Mouse (Mus musculus) hindbrain, embryonic 15.5 days (tissue): Measurements from ENCODE around the gene Csmd2. TPM values are rescaled to one million over a fixed set of nuclear protein-coding genes. Genes with fewer than 3 reads are reported as not detected.

Experiments
- ATAC-seq: fragments of 200-750 bp; cut with Nextera tagmentation; 2 replicates; pipeline ENCODE4 v1.8.0; 2017; ENCODE audit warnings: low read depth, moderate number of reproducible peaks, moderate TSS enrichment; ENCODE audit not compliant: low FRiP score
- H3K27ac ChIP-seq: fragments of 300-500 bp; sonication (generic); replicated peaks from 2 replicates; pipeline ENCODE4 v1.5.1; 2015; ENCODE audit warnings: mild to moderate bottlenecking, inconsistent platforms
- H3K27me3 ChIP-seq: fragments of 300-500 bp; sonication (generic); 2 replicates; pipeline ENCODE4 v1.6.1; 2015; ENCODE audit warnings: control low read depth, inconsistent platforms
- H3K36me3 ChIP-seq: fragments of 300-500 bp; sonication (generic); 2 replicates; pipeline ENCODE4 v1.6.1; 2015; ENCODE audit warnings: control low read depth, inconsistent platforms
- H3K4me1 ChIP-seq: fragments of 300-500 bp; sonication (generic); replicated peaks from 2 replicates; pipeline ENCODE4 v1.6.1; 2015; ENCODE audit warnings: control low read depth, inconsistent platforms
- H3K4me2 ChIP-seq: fragments of 300-500 bp; sonication (generic); 2 replicates; pipeline ENCODE4 v1.6.1; 2015; ENCODE audit warnings: moderate library complexity, mild to moderate bottlenecking, inconsistent platforms
- H3K4me3 ChIP-seq: fragments of 300-500 bp; sonication (generic); 2 replicates; pipeline ENCODE4 v1.5.1; 2015; ENCODE audit warnings: mild to moderate bottlenecking, inconsistent platforms
- H3K9ac ChIP-seq: fragments of 300-500 bp; sonication (generic); 2 replicates; pipeline ENCODE4 v1.6.1; 2015; ENCODE audit warnings: inconsistent platforms
- H3K9me3 ChIP-seq: fragments of 300-500 bp; sonication (generic); 2 replicates; pipeline ENCODE4 v1.6.1; 2016; ENCODE audit warnings: control low read depth, inconsistent platforms
- WGBS: fragments of 180-500 bp; shearing (Covaris S2); methylation state at CpG from one replicate; pipeline ENCODE4 v1.1.7; 2015; 5-methylcytosine and 5-hydroxymethylcytosine counted together
- polyA plus RNA-seq: library from polyadenylated mRNA; unstranded; fragments of >200 nt; fragmentation: Nextera tagmentation; extraction: Ambion mirVana; gene quantifications from 2 replicates; pipeline ENCODE4 v1.2.1, GENCODE M21; 2015

Gene Csmd2
- polyA plus RNA-seq, 1 experiment from 2014 or later, result 13.0 TPM

DNA sequence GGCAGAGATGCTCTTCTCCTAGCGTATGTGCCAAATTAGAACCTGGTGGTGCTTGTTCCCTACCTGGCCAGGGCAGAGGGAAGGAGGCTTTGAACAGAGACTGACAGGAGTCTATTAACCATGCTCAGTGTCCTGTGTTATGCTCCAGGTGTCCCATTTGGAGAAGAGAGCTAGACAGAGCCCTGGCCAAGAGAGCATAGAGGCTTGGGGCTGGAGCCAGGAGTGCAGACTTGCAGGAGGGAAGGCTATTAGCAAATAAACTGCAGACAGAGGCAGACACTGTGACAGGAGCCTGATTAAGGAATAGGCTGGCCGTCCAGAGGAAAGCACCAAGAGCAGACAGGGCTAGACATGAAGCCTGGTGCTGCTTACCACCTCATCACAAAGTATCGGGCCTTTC is 164.4 kb downstream of the Csmd2 start:
- Histone ChIP-seq H3K9me3 (no peaks in the 10 kb centered on the region), H3K4me1 (peaks cover 36% of the 10 kb centered on the region), H3K27me3 (no peaks in the 10 kb centered on the region), H3K4me2 (no peak overlapping the region), H3K4me3 (no peak overlapping the region), H3K27ac (peak overlapping the region; percentile 18; the same call in 1 of the 2 replicates), H3K36me3 (no peaks in the 10 kb centered on the region), H3K9ac (no peak overlapping the region)
- WGBS, result 58% methylated on average over 3 of the region's 3 CpGs
- peak; percentile 24; the same call in 1 of the 2 replicates for ATAC-seq

GRCm38 (mm10) chr4:128153144-128153543 is 165.5 kb downstream of the Csmd2 start:
- Histone ChIP-seq H3K4me2 (no peak overlapping the region), H3K9ac (no peak overlapping the region), H3K36me3 (no peaks in the 10 kb centered on the region), H3K27me3 (no peaks in the 10 kb centered on the region), H3K4me1 (peaks cover 36% of the 10 kb centered on the region), H3K27ac (no peak overlapping the region; the same call in 1 of the 2 replicates), H3K4me3 (no peak overlapping the region), H3K9me3 (no peaks in the 10 kb centered on the region)
- peak; percentile 40; the same call in 1 of the 2 replicates for ATAC-seq
- WGBS, result 75% methylated on average over 4 of the region's 4 CpGs

DNA sequence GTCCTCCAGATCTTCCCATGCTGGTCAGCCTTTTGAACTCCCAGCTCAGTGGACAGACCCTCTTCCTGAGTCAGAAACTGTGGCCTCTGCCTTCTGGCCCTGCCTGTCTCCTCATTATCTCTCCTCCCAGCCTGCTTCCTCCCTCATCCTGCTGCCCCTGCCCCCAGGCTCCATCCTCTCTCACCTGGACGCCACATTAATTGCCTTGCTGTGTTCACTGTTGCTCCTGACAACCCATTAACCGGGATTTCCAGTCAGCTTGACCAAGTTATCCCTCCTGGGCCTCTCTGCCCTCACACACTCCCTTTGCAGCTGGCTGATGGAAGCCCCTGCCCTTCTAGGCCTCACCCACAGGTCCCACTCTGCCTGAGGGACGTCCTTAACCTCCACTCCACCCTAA is 167.6 kb downstream of the Csmd2 start:
- no peaks in the 10 kb centered on the region for H3K36me3 ChIP-seq
- no peaks in the 10 kb centered on the region for H3K9me3 ChIP-seq
- H3K27ac ChIP-seq, result no peak overlapping the region
- H3K4me3 ChIP-seq, result no peak overlapping the region
- H3K4me2 ChIP-seq, result no peak overlapping the region
- H3K9ac ChIP-seq, result no peak overlapping the region
- no peak for ATAC-seq
- H3K27me3 ChIP-seq, result no peaks in the 10 kb centered on the region
- H3K4me1 ChIP-seq, result peaks cover 36% of the 10 kb centered on the region
- 29% methylated on average over 3 of the region's 3 CpGs for WGBS

DNA sequence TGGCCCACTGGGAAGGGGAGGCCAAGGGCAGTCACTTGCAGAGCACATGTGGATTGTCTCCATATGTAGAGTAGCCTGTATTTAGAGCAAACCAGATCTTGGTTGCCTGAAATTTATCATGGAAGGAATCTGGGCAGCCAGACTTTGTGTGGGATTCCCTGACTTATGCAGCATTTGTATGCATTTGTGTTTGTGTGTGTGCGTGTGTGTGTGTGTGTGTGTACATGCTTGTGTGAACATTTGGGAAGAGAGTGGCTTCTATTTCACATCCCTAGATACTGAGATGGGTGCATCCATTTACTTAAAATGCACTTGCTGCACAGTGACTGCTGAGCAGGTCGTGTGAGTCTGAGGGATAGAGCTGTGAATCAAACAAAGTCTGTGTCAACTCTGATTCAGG is 173.0 kb downstream of the Csmd2 start:
- H3K36me3 ChIP-seq, result no peaks in the 10 kb centered on the region
- H3K4me2 ChIP-seq, result no peak overlapping the region
- H3K27ac ChIP-seq, result no peak overlapping the region
- peaks cover 2% of the 10 kb centered on the region; the same call in 1 of the 2 replicates for H3K4me1 ChIP-seq
- 69% methylated on average over 2 of the region's 2 CpGs for WGBS
- H3K9me3 ChIP-seq, result no peaks in the 10 kb centered on the region
- H3K9ac ChIP-seq, result no peak overlapping the region
- H3K4me3 ChIP-seq, result no peak overlapping the region
- H3K27me3 ChIP-seq, result no peaks in the 10 kb centered on the region
- ATAC-seq, result no peak

DNA sequence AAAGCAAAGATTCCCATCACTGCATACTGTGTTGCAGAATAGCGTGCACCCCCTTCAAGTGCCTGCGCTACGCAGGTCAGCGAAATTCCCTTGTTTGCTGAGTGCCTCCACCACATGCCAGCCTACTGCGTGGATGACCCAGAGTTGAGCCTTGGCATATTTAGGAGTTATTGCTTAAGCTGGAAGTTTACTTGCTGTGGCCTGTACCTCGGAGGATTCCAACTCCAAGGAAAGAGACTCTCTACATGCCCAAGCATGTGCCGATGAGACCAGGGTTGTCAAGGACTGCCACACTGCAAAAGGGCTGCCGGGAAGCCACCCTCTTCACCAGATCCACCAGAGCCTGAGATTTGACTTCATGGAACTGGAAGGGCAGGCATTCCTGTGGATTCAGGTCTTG is 182.5 kb downstream of the Csmd2 start:
- Histone ChIP-seq H3K4me2 (no peak overlapping the region), H3K4me1 (peaks cover under 1% of the 10 kb centered on the region; the same call in 1 of the 2 replicates), H3K4me3 (no peak overlapping the region), H3K27ac (no peak overlapping the region), H3K9me3 (no peaks in the 10 kb centered on the region), H3K36me3 (no peaks in the 10 kb centered on the region), H3K9ac (no peak overlapping the region), H3K27me3 (no peaks in the 10 kb centered on the region)
- WGBS, result 96% methylated on average over 8 of the region's 8 CpGs
- ATAC-seq, result no peak

DNA sequence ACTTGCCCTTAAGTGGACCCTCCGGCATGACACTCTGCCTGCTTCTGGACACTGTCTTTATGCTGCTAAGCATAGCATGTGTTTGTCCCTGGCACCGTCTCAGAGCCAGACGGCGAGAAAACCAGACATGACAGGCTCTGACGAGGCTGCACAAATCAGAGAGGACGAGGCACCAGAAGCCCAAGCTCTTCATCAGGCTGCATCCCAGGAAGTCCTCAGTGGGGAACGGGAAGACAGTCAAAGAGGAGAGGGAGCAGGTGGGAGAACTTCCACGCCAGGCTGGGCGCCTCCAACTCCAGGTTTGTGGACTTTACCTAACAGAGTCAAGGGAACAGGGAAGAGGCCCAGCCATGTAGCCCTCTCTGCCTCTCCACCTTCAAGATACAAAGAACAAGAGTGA is 183.6 kb downstream of the Csmd2 start:
- Histone ChIP-seq H3K27me3 (no peaks in the 10 kb centered on the region), H3K4me1 (peaks cover 11% of the 10 kb centered on the region; the same call in 1 of the 2 replicates), H3K36me3 (no peaks in the 10 kb centered on the region), H3K9ac (no peak overlapping the region), H3K4me3 (no peak overlapping the region), H3K4me2 (no peak overlapping the region), H3K27ac (no peak overlapping the region), H3K9me3 (no peaks in the 10 kb centered on the region)
- 0 out of 2 replicates have a peak, but pooled peaks have one; percentile 21 for ATAC-seq
- WGBS, result 72% methylated on average over 9 of the region's 9 CpGs

DNA sequence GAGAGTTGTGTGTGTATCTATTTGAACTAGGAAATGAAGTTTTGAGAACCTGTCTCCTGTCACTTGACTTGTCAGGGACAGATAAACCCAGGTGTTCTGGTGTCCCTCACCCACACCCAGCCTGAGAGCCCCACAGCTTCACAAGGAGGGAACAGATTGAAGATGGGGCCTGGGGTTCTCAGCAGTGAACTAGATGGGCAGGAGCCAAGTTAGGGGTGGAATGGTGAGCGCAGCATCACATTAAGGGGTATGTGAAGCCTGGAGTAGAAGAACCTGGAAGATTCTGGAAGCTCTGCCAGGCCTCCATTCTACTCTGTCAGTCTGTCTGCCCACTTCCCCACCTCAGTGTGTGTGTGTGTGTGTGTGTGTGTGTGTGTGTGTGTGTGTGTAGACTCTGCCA is 184.0 kb downstream of the Csmd2 start:
- ATAC-seq, result no peak
- Histone ChIP-seq H3K4me3 (no peak overlapping the region), H3K27me3 (no peaks in the 10 kb centered on the region), H3K4me2 (no peak overlapping the region), H3K9me3 (no peaks in the 10 kb centered on the region), H3K4me1 (peaks cover 13% of the 10 kb centered on the region; the same call in 1 of the 2 replicates), H3K9ac (no peak overlapping the region), H3K36me3 (no peaks in the 10 kb centered on the region), H3K27ac (no peak overlapping the region)
- 89% methylated on average over 1 of the region's 1 CpGs for WGBS

- Histone ChIP-seq H3K4me2 (no peak overlapping the region), H3K9me3 (no peaks in the 10 kb centered on the region), H3K9ac (no peak overlapping the region), H3K36me3 (no peaks in the 10 kb centered on the region), H3K4me1 (peaks cover 42% of the 10 kb centered on the region), H3K27ac (peak overlapping the region; percentile 61), H3K4me3 (no peak overlapping the region), H3K27me3 (no peaks in the 10 kb centered on the region)
- 32% methylated on average over 8 of the region's 8 CpGs for WGBS
- peak; percentile 55 for ATAC-seq
Measured at GRCm38 (mm10) chr4:128178974-128179373, 191.3 kb downstream of the Csmd2 start.

- no peak for ATAC-seq
- no peak overlapping the region for H3K4me3 ChIP-seq
- no peaks in the 10 kb centered on the region for H3K36me3 ChIP-seq
- WGBS, result 73% methylated on average over 2 of the region's 2 CpGs
- H3K27me3 ChIP-seq, result no peaks in the 10 kb centered on the region
- H3K4me1 ChIP-seq, result peaks cover 49% of the 10 kb centered on the region
- no peak overlapping the region for H3K4me2 ChIP-seq
- H3K9ac ChIP-seq, result no peak overlapping the region
- no peaks in the 10 kb centered on the region for H3K9me3 ChIP-seq
- peak overlapping the region; percentile 61; the same call in 1 of the 2 replicates for H3K27ac ChIP-seq
Measured at GRCm38 (mm10) chr4:128179581-128179980, 191.9 kb downstream of the Csmd2 start.

- 95% methylated on average over 1 of the region's 1 CpGs for WGBS
- Histone ChIP-seq H3K4me3 (no peak overlapping the region), H3K27ac (no peak overlapping the region), H3K4me2 (no peak overlapping the region), H3K36me3 (no peaks in the 10 kb centered on the region), H3K9me3 (no peaks in the 10 kb centered on the region), H3K9ac (no peak overlapping the region), H3K27me3 (no peaks in the 10 kb centered on the region), H3K4me1 (peaks cover 32% of the 10 kb centered on the region)
- no peak for ATAC-seq
Measured at GRCm38 (mm10) chr4:128184747-128185146, 197.1 kb downstream of the Csmd2 start.

- Histone ChIP-seq H3K4me2 (no peak overlapping the region), H3K9ac (no peak overlapping the region), H3K9me3 (no peaks in the 10 kb centered on the region), H3K4me3 (no peak overlapping the region), H3K4me1 (no peaks in the 10 kb centered on the region; the same call in 1 of the 2 replicates), H3K27ac (no peak overlapping the region), H3K27me3 (no peaks in the 10 kb centered on the region), H3K36me3 (0 out of 2 replicates have a peak, but pooled peaks cover 3% of the 10 kb centered on the region)
- no peak for ATAC-seq
- 62% methylated on average over 8 of the region's 8 CpGs for WGBS
Measured at GRCm38 (mm10) chr4:128194454-128194853, 206.8 kb downstream of the Csmd2 start.

DNA sequence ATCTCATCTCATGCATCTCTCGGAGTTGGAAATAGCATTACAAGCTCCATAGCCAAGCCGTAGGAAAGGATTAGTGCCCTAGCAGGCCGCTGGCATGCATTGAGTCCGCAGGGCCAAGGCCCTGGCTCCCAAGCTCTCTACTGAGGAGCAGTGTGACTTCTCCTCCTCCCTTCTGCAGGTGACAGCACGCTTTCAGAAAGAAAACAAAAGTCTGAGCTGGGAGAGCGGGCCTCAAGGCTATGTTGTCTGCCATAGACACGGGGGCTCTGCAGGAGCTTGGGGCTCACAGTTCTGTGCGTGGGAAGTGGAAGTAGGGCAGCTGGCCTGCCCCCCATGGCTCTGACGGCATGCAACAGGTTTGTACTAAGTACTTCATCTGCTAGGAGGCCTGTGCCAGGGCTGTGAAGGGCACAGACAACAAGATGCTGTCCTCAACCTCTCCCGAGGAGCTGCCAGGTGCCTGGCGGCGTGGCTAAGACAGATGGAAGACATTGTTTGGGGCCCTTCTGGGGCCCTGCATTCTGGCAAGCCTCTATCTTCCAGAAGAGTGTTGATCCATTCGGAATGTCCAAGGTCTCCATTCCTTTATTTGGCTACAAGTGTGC is 230.4 kb downstream of the Csmd2 start:
- WGBS, result 69% methylated on average over 13 of the region's 13 CpGs
- Histone ChIP-seq H3K36me3 (no peaks in the 10 kb centered on the region), H3K9ac (no peak overlapping the region), H3K4me1 (no peaks in the 10 kb centered on the region), H3K9me3 (no peaks in the 10 kb centered on the region), H3K4me3 (no peak overlapping the region), H3K27ac (no peak overlapping the region), H3K4me2 (no peak overlapping the region), H3K27me3 (no peaks in the 10 kb centered on the region)
- ATAC-seq, result peak; percentile 59; the same call in 1 of the 2 replicates

DNA sequence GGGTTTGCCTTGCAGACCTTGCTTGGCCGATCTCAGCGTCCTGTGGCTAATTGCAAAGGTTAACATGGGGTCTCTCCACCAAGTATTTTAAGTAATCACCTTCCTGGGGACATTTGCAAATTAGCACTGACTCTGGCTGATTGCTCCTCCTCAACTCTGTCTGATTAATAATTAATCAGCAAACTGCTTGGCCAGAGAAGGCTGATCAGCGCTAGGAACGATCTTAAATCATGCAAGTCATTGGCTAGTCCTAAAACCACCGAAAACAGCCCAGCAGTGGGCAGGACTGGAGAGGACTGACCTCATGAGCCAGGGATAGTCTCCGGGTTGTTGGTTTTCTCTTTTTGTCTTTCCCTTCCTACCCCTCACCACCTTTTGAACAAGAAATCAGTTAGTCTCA is 236.8 kb downstream of the Csmd2 start:
- Histone ChIP-seq H3K9ac (no peak overlapping the region), H3K36me3 (no peaks in the 10 kb centered on the region), H3K27ac (no peak overlapping the region), H3K4me3 (no peak overlapping the region), H3K27me3 (no peaks in the 10 kb centered on the region), H3K4me1 (peaks cover 21% of the 10 kb centered on the region), H3K9me3 (no peaks in the 10 kb centered on the region), H3K4me2 (no peak overlapping the region)
- 34% methylated on average over 6 of the region's 6 CpGs for WGBS
- no peak for ATAC-seq
